In genomic region chr5:150441690-150442089, GRCm38 (mm10) we compare ENCODE assay signal across 9 mouse cellular contexts.
DNase-seq lines count a peak whose midpoint lies in the region; ATAC-seq and TF ChIP-seq lines count a peak whose summit lies in the region.
"Had no signal": no experiment of that assay in that cellular context is flagged by ENCODE, and none has a peak within 500 bp of the region (broad histone marks: within the 10 kb centered on the region; RNA-seq: fewer than 3 reads in every experiment).

No protein-coding gene starts in this region.

- H3K9ac ChIP-seq in forebrain, embryonic 12.5 days, result no peak overlapping the region
- no peak overlapping the region for H3K9ac ChIP-seq in midbrain, embryonic 16.5 days (ENCODE audit: low read depth, low read length)
- no peak overlapping the region for H3K9ac ChIP-seq in heart, embryonic 12.5 days

- no peak for TF ChIP-seq POLR2A in olfactory bulb, adult 2 months (IDR thresholded peaks at IDR 0.05; ENCODE audit: insufficient read depth, low read depth, low read length)

- no peak overlapping the region for H3K4me3 ChIP-seq in forebrain, embryonic 10.5 days
- no peak overlapping the region for H3K4me3 ChIP-seq in forebrain, embryonic 12.5 days (replicated peaks)
- H3K4me3 ChIP-seq in midbrain, embryonic 10.5 days, result no peak overlapping the region
- no peak overlapping the region for H3K4me3 ChIP-seq in midbrain, embryonic 16.5 days (ENCODE audit: low read depth, low read length)
- H3K4me3 ChIP-seq in olfactory bulb, adult 2 months (ENCODE audit: insufficient read depth, low read depth, low read length), result no peak overlapping the region
- H3K4me3 ChIP-seq in heart, embryonic 12.5 days, result no peak overlapping the region
- H3K4me3 ChIP-seq: myocyte had no signal

- H3K4me2 ChIP-seq in forebrain, embryonic 12.5 days, result no peak overlapping the region
- H3K4me2 ChIP-seq in midbrain, embryonic 16.5 days (ENCODE audit: low read length), result no peak overlapping the region
- H3K4me2 ChIP-seq in heart, embryonic 12.5 days, result no peak overlapping the region

- no peaks in the 10 kb centered on the region for H3K9me3 ChIP-seq in forebrain, embryonic 10.5 days
- H3K9me3 ChIP-seq in forebrain, embryonic 12.5 days, result no peaks in the 10 kb centered on the region
- no peaks in the 10 kb centered on the region for H3K9me3 ChIP-seq in midbrain, embryonic 10.5 days (replicated peaks)
- no peaks in the 10 kb centered on the region for H3K9me3 ChIP-seq in midbrain, embryonic 16.5 days (replicated peaks; ENCODE audit: control insufficient read depth, low read length, poor library complexity, severe bottlenecking)
- H3K9me3 ChIP-seq in heart, embryonic 12.5 days (replicated peaks), result no peaks in the 10 kb centered on the region

- ATAC-seq in forebrain, embryonic 12.5 days (ENCODE audit: low FRiP score), result no peak
- ATAC-seq in midbrain, embryonic 16.5 days, result no peak
- ATAC-seq in heart, embryonic 12.5 days (ENCODE audit: insufficient number of reproducible peaks, low FRiP score), result no peak

- peak; percentile 51 for DNase-seq in forebrain, embryonic 10.5 days (ENCODE audit: extremely low spot score, low spot score)
- peak; percentile 55 for DNase-seq in midbrain, embryonic 10.5 days (ENCODE audit: low spot score)
- peak; percentile 74 for DNase-seq in brain, adult 2 months (ENCODE audit: low read depth, low spot score)
- DNase-seq in kidney, postnatal 10 days, result peak; percentile 70

- peak; percentile 31; the same call in 1 of the 2 replicates for TF ChIP-seq CTCF in olfactory bulb, adult 2 months (IDR thresholded peaks at IDR 0.05; ENCODE audit: insufficient read depth, low read depth, low read length)

- peaks cover 7% of the 10 kb centered on the region for H3K27me3 ChIP-seq in forebrain, embryonic 10.5 days (ENCODE audit: poor library complexity, severe bottlenecking)
- H3K27me3 ChIP-seq in forebrain, embryonic 12.5 days, result no peaks in the 10 kb centered on the region
- peaks cover 6% of the 10 kb centered on the region; the same call in 1 of the 2 replicates for H3K27me3 ChIP-seq in midbrain, embryonic 10.5 days (ENCODE audit: low read depth, poor library complexity, severe bottlenecking)
- H3K27me3 ChIP-seq in midbrain, embryonic 16.5 days (ENCODE audit: control insufficient read depth, insufficient read depth, low read depth, low read length), result no peaks in the 10 kb centered on the region
- no peaks in the 10 kb centered on the region for H3K27me3 ChIP-seq in heart, embryonic 12.5 days (replicated peaks)

- H3K27ac ChIP-seq in forebrain, embryonic 10.5 days, result no peak overlapping the region
- H3K27ac ChIP-seq in forebrain, embryonic 12.5 days, result no peak overlapping the region
- no peak overlapping the region for H3K27ac ChIP-seq in midbrain, embryonic 10.5 days (replicated peaks)
- H3K27ac ChIP-seq in midbrain, embryonic 16.5 days (ENCODE audit: low read length), result no peak overlapping the region
- no peak overlapping the region for H3K27ac ChIP-seq in olfactory bulb, adult 2 months (ENCODE audit: insufficient read depth, low read depth, low read length)
- no peak overlapping the region for H3K27ac ChIP-seq in heart, embryonic 12.5 days (ENCODE audit: poor library complexity, severe bottlenecking)

- no peaks in the 10 kb centered on the region for H3K36me3 ChIP-seq in forebrain, embryonic 10.5 days (replicated peaks)
- peaks cover under 1% of the 10 kb centered on the region; the same call in 1 of the 2 replicates for H3K36me3 ChIP-seq in forebrain, embryonic 12.5 days (replicated peaks)
- H3K36me3 ChIP-seq in midbrain, embryonic 10.5 days, result no peaks in the 10 kb centered on the region
- H3K36me3 ChIP-seq in midbrain, embryonic 16.5 days (ENCODE audit: control insufficient read depth, insufficient read depth, low read length), result peaks cover 29% of the 10 kb centered on the region
- peaks cover 67% of the 10 kb centered on the region for H3K36me3 ChIP-seq in heart, embryonic 12.5 days

- peaks cover 9% of the 10 kb centered on the region for H3K4me1 ChIP-seq in forebrain, embryonic 10.5 days
- H3K4me1 ChIP-seq in forebrain, embryonic 12.5 days, result no peaks in the 10 kb centered on the region
- peaks cover 7% of the 10 kb centered on the region for H3K4me1 ChIP-seq in midbrain, embryonic 10.5 days
- H3K4me1 ChIP-seq in midbrain, embryonic 16.5 days (ENCODE audit: control insufficient read depth, insufficient read depth, low read length), result no peaks in the 10 kb centered on the region
- peaks cover 4% of the 10 kb centered on the region for H3K4me1 ChIP-seq in olfactory bulb, adult 2 months (ENCODE audit: control insufficient read depth, insufficient read depth, low read length)
- peaks cover 4% of the 10 kb centered on the region; the same call in 1 of the 2 replicates for H3K4me1 ChIP-seq in heart, embryonic 12.5 days (replicated peaks)

- WGBS in forebrain, embryonic 10.5 days, result 41% methylated on average over 7 of the region's 7 CpGs
- whole genome bisulfite sequencing in forebrain, embryonic 12.5 days, result 42% methylated on average over 7 of the region's 7 CpGs
- 40% methylated on average over 7 of the region's 7 CpGs for WGBS in midbrain, embryonic 10.5 days
- WGBS in midbrain, embryonic 16.5 days, result 39% methylated on average over 7 of the region's 7 CpGs
- 41% methylated on average over 7 of the region's 7 CpGs for WGBS in olfactory bulb, adult 2 months
- WGBS in heart, embryonic 12.5 days, result 38% methylated on average over 7 of the region's 7 CpGs
